Mouse (Mus musculus): ENCODE measurements around the gene Cdip1. TPM values are rescaled to one million over a fixed set of nuclear protein-coding genes. Genes with fewer than 3 reads are reported as not detected.
"Not testable (repeated sequence)": the region's sequence is repeated elsewhere in the genome, so short reads cannot be mapped to it uniquely, and the experiment has no call there.

Gene Cdip1
- polyA plus RNA-seq (2016; fragmentation: Nextera tagmentation; extraction: Ambion mirVana) = 96.5 and 97.1 TPM in 2 replicates

DNA sequence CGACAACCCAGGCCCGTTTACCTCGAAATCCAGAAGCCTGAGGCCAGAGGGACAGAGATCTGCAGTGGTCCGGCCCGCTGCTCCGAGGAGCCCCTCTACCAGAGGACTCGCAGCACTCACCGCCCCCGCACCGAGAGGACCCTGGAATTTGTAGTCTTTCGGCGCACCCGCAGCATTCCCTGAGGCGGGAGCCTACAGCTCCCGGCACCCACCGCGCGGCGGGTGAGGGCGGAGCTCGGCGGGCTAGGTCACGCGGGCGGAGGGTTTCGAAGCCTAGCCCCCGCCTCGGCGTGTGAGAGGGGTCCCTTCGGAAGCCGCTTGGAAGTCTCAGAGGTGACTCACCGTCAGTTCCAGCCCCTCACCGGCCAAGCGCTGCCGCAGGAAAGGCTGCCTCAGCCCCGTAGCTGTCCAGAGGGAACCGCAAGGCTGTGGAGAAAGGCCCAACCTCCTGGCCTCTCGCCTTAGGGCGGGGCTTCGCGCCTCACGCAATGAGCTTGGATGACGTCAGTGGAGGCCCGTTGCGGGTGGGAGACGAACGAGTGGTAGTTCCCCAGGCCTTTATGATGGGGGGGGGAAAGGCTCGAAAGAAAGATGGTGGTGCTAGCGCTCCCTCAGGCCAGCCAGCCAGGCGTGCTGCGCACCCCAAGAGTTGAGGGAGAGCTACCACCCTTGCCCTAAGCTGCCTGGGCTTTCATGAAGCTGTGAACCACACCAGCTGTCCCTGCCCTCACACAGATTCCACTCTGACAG lies at the start of gene Cdip1:
Gene Cdip1 (minus strand): TSS at position 483 of the 750 bp plus-strand sequence.
- H3K36me3 ChIP-seq (replicated peaks) = no peaks in the 10 kb centered on the region
- peak; percentile 98 for ATAC-seq (ENCODE audit: low FRiP score)
- 1% methylated on average over 51 of the region's 51 CpGs for WGBS

DNA sequence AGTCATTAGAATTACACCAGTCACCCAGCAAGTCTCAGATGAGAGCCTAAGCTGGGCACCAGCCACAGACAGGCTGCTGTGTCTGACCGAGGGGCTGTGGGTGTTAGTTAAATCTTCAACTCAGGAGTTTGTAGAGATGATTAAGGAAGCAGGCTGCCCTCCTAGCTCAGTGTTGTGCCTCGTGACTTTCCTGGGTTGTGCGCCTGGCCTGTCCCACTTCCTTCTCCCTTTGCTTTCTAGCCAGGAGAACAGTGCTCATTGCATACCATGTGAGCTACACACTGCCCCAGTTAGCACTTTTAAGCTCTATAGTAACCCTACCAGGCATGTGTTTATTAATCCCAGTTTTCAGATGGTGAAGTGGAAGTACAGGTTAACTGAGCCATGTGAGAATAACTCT lies 49.5 kb upstream of the Cdip1 start:
- 81% methylated on average over 3 of the region's 3 CpGs for WGBS
- no peaks in the 10 kb centered on the region for H3K9me3 ChIP-seq

More for the DNA sequence above, at the start of gene Cdip1:
- Histone ChIP-seq H3K9me3 (no peaks in the 10 kb centered on the region), H3K27ac (peak within 1 kb of the TSS; percentile 97), H3K4me3 (replicated peaks) (peak within 1 kb of the TSS; percentile 77), H3K9ac (peak within 1 kb of the TSS; percentile 89), H3K27me3 (no peaks in the 10 kb centered on the region), H3K4me1 (peaks cover 34% of the 10 kb centered on the region), H3K4me2 (peak within 1 kb of the TSS; percentile 92)

DNA sequence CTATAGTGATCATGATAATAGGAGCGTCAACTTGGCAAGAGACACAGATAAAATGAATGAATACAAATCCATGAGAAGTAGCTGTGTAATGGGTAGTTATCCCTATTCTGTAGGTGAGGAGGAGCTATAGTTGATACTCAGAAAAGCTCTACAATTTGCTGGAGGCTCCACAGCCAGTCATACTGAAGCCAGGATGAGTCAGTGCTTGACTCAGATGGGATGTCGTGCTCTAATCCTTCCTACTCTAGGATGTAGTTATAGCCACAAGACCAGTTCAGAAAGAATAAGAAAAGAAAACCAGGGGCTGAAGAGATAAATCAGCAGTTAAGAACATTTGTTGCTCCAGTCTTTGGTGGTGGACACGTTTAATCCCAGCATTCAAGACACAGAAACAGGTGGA lies 47.5 kb upstream of the Cdip1 start:
- Histone ChIP-seq H3K27ac (no peak overlapping the region), H3K4me3 (replicated peaks) (no peak overlapping the region), H3K27me3 (no peaks in the 10 kb centered on the region), H3K4me2 (no peak overlapping the region), H3K36me3 (replicated peaks) (no peaks in the 10 kb centered on the region), H3K9me3 (no peaks in the 10 kb centered on the region), H3K9ac (no peak overlapping the region), H3K4me1 (no peaks in the 10 kb centered on the region; the same call in 1 of the 2 replicates)
- no peak for ATAC-seq (ENCODE audit: low FRiP score)
- 90% methylated on average over 3 of the region's 3 CpGs for WGBS

More for the DNA sequence above, 49.5 kb upstream of the Cdip1 start:
- H3K4me1 ChIP-seq = no peaks in the 10 kb centered on the region; the same call in 1 of the 2 replicates
- H3K27me3 ChIP-seq = no peaks in the 10 kb centered on the region
- H3K9ac ChIP-seq = no peak overlapping the region
- H3K4me2 ChIP-seq = no peak overlapping the region
- no peak overlapping the region for H3K27ac ChIP-seq
- ATAC-seq (ENCODE audit: low FRiP score) = no peak
- no peaks in the 10 kb centered on the region for H3K36me3 ChIP-seq (replicated peaks)
- H3K4me3 ChIP-seq (replicated peaks) = no peak overlapping the region

DNA sequence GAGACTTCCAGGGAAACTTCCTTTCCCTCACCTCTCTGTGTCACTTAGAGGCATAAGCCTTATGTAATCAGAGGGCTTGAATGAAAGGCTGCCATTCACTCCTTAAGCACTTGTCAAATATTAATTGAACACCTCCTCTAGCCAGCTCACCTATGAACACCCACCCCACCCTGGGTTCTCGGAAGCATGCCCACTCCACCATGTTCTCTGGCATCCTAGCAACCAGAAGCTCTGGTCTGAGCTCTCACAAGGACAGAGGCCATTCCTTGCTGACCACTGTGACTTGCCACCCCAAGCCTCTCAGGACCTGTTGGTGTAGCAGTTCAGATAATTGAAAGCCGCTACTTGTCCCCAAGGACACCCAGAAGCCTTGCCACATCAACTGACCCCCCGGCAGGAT lies 45.1 kb upstream of the Cdip1 start, which contains the start of gene 4930562C15Rik:
Gene 4930562C15Rik (plus strand): TSS at position 226 of the 400 bp plus-strand sequence.
- ATAC-seq (ENCODE audit: low FRiP score) = no peak
- 90% methylated on average over 3 of the region's 3 CpGs for WGBS
- H3K27ac ChIP-seq = no peak within 1 kb of the TSS
- no peak within 1 kb of the TSS for H3K4me3 ChIP-seq (replicated peaks)
- no peaks in the 10 kb centered on the region for H3K36me3 ChIP-seq (replicated peaks)
- no peaks in the 10 kb centered on the region for H3K4me1 ChIP-seq
- no peaks in the 10 kb centered on the region for H3K9me3 ChIP-seq
- no peak within 1 kb of the TSS for H3K9ac ChIP-seq
- H3K27me3 ChIP-seq = no peaks in the 10 kb centered on the region
- H3K4me2 ChIP-seq = no peak within 1 kb of the TSS

DNA sequence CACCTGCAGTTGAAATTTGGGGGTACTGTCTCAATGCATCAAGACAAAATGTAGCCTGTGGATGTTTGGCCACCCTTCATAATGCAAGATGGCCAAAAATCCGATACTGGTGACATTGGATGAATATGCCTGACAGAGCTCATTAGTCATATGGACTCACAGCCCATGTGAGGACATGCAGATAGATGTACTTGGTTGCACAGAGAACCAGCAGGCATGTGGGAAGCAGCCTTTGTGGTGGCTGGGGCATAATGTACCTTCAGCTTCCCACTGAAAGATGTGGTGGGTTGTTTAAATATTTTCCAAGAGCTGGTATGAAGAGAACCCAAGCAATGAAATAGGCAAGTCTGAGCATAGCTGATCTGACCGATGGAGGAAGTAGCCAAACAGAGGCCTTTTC lies 43.8 kb upstream of the Cdip1 start:
- H3K4me1 ChIP-seq = no peaks in the 10 kb centered on the region
- no peaks in the 10 kb centered on the region for H3K27me3 ChIP-seq
- 85% methylated on average over 2 of the region's 2 CpGs for WGBS
- no peak for ATAC-seq (ENCODE audit: low FRiP score)
- no peak overlapping the region for H3K4me2 ChIP-seq
- H3K27ac ChIP-seq = no peak overlapping the region
- H3K4me3 ChIP-seq (replicated peaks) = no peak overlapping the region
- H3K9ac ChIP-seq = no peak overlapping the region
- H3K9me3 ChIP-seq = no peaks in the 10 kb centered on the region
- H3K36me3 ChIP-seq (replicated peaks) = no peaks in the 10 kb centered on the region

DNA sequence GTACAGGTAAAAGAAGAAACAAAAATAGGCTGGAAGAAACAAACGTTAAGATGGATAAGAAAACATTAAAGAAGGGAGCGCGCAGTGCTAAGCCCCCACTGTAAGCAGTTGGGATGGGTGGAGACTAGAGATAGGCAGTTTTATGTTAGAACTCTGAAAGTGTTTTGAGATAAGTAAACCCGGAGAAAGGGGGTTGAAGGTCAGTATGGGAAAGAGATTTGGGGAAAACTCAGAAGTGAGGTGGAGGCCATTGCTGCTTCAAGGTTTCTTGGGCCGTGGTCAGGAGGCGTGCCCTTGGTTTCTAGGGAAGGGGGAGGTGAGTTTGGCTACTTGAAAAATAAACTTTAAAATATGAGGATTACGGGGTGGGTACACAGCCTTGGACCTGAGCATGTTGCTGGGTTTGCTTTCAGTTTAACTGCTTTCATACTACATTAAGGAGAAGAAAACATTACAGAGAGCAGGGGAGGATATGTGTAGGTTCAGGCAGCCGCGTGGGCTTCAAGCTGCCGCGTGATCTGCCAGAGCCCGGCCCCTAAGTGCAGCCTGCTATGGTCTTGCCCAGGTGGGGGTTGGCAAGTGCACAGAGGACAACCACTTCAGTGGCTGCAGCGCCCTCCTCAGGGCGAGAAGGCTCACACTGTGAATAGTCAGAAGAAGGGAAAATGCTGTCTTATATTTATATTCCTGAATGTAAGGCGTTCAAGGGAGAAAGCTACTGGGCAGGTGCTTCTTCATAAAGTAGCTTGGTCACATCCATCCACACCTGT lies 41.7 kb upstream of the Cdip1 start:
- no peak for ATAC-seq (ENCODE audit: low FRiP score)
- no peaks in the 10 kb centered on the region for H3K27me3 ChIP-seq
- no peak overlapping the region for H3K9ac ChIP-seq
- 72% methylated on average over 15 of the region's 15 CpGs for WGBS
- no peak overlapping the region for H3K4me3 ChIP-seq (replicated peaks)
- H3K4me1 ChIP-seq = no peaks in the 10 kb centered on the region
- no peaks in the 10 kb centered on the region for H3K9me3 ChIP-seq
- H3K36me3 ChIP-seq (replicated peaks) = no peaks in the 10 kb centered on the region
- H3K4me2 ChIP-seq = no peak overlapping the region
- no peak overlapping the region for H3K27ac ChIP-seq

DNA sequence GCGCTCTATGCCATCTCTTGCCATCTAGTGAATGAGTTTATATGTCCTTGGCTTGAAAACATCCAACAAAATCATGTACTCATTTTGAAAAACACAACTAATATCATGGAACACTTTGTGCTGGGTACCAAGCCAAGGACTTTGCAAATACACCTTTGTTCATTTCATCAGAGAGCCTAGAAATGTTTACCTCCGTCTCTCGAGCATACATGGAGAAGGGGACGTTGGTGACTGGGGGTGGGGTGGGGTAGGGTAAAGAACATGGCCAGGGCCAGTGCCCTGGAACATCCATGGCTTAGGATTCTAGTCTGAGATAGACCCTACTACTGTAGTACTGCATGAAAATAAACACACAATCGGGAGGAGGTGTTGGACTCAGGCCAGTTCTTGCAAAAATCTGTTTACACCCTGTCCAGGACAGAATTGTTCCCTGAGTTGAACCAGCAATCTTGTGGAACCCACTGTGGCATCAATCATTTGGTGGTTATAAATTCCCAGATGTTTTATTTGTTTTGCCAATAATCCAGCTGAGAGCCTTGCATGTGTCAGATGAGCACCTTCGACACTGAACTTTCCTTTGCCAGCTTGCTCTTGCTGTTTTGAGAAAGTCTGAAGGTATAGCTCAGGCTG lies 39.3 kb upstream of the Cdip1 start:
- Histone ChIP-seq H3K27ac (no peak overlapping the region), H3K4me1 (no peaks in the 10 kb centered on the region), H3K9ac (no peak overlapping the region), H3K4me3 (replicated peaks) (no peak overlapping the region), H3K9me3 (no peaks in the 10 kb centered on the region), H3K36me3 (replicated peaks) (no peaks in the 10 kb centered on the region), H3K27me3 (no peaks in the 10 kb centered on the region), H3K4me2 (no peak overlapping the region)
- no peak for ATAC-seq (ENCODE audit: low FRiP score)
- 84% methylated on average over 6 of the region's 6 CpGs for WGBS

DNA sequence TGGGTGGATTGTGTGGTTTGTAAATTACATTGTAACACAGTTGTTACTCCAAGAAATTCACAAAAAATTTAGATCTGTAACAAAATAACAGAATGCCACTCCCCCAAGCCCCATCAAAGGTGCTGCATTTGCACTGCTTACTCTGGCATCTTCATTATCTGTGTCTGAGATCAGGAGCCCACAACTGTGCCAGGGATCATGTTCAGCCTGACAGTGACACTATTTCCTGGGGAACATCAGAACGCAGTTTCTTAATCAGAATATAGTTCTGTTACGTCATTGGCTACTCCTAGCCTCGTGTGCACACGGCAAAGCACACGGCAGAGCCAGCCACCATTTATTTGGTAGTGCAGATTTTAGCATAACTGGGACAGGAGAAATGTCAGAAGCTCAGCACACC lies 37.5 kb upstream of the Cdip1 start:
- H3K4me3 ChIP-seq (replicated peaks) = no peak overlapping the region
- no peak overlapping the region for H3K9ac ChIP-seq
- ATAC-seq (ENCODE audit: low FRiP score) = no peak
- H3K36me3 ChIP-seq (replicated peaks) = no peaks in the 10 kb centered on the region
- WGBS = 91% methylated on average over 5 of the region's 5 CpGs
- H3K27me3 ChIP-seq = no peaks in the 10 kb centered on the region
- H3K4me2 ChIP-seq = no peak overlapping the region
- no peaks in the 10 kb centered on the region for H3K9me3 ChIP-seq
- H3K4me1 ChIP-seq = no peaks in the 10 kb centered on the region
- H3K27ac ChIP-seq = no peak overlapping the region

DNA sequence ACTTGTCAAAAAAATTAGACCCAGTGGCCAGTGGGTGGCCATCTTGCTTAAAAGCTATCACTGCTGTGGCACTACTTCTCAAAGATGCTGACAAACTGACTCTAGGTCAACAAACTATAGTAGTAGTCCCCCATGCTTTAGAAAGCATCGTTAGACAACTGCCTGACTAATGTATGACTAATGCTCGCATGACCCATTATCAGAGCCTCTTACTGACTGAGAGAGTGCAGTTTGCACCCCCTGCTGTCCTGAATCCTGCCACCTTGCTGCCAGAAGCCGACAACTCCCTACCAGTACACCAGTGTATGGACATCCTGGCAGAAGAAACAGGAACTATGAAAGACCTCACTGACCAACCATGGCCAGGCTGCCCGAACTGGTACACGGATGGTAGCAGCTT lies 34.4 kb upstream of the Cdip1 start:
- not testable (repeated sequence) for H3K27ac ChIP-seq; ATAC-seq (ENCODE audit: low FRiP score); H3K9ac ChIP-seq; H3K9me3 ChIP-seq; H3K36me3 ChIP-seq (replicated peaks); H3K27me3 ChIP-seq; H3K4me2 ChIP-seq; H3K4me3 ChIP-seq (replicated peaks); H3K4me1 ChIP-seq
- 84% methylated on average over 5 of the region's 5 CpGs for WGBS

DNA sequence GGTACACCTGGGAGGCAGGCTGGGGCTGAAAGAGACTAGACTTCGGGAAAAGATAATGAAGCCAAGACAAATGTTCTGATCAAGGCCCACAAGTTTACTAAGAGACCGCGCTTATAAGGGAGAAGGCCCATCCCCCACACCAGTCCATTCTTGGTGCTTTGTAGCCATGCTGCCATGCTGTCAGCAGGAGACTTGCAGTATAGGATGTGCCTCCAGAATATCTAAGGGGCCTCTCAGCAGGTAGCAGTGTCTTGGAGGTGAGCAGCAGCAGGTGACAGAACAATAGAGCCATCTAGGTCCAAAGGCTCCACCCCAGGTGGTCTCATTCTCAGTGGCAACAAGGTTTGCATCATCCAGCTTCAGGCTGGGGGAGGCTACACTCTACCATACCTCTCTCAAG lies 28.3 kb upstream of the Cdip1 start:
- Histone ChIP-seq H3K4me2 (no peak overlapping the region), H3K9me3 (0 out of 2 replicates have a peak, but pooled peaks cover 5% of the 10 kb centered on the region), H3K4me3 (replicated peaks) (no peak overlapping the region), H3K4me1 (no peaks in the 10 kb centered on the region), H3K27ac (no peak overlapping the region), H3K27me3 (no peaks in the 10 kb centered on the region), H3K36me3 (replicated peaks) (no peaks in the 10 kb centered on the region), H3K9ac (no peak overlapping the region)
- WGBS = 79% methylated on average over 3 of the region's 3 CpGs
- ATAC-seq (ENCODE audit: low FRiP score) = no peak

DNA sequence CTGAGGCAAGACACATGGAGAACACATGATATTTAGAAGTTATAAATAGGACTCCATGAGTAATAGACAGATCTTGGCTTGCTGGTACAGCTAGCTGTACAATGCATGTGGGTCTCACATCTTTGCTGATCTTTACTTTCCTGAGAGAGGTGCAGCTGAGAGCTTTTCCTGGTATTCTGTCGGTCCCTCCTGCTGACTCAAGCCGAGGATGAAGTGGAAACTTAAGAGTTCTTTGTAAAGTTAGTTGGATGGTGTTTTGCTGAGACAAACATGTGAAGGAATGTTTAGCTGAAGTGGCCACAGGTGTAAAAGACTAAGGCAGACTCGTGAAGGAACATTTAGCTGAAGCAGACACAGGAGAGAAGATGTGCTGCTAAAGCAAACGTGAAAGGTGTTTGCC lies 6.5 kb upstream of the Cdip1 start:
- Histone ChIP-seq H3K4me2 (no peak overlapping the region), H3K9ac (no peak overlapping the region), H3K9me3 (no peaks in the 10 kb centered on the region), H3K36me3 (replicated peaks) (no peaks in the 10 kb centered on the region), H3K4me1 (no peaks in the 10 kb centered on the region), H3K27ac (no peak overlapping the region), H3K27me3 (no peaks in the 10 kb centered on the region), H3K4me3 (replicated peaks) (no peak overlapping the region)
- ATAC-seq (ENCODE audit: low FRiP score) = no peak
- WGBS = 82% methylated on average over 4 of the region's 4 CpGs

DNA sequence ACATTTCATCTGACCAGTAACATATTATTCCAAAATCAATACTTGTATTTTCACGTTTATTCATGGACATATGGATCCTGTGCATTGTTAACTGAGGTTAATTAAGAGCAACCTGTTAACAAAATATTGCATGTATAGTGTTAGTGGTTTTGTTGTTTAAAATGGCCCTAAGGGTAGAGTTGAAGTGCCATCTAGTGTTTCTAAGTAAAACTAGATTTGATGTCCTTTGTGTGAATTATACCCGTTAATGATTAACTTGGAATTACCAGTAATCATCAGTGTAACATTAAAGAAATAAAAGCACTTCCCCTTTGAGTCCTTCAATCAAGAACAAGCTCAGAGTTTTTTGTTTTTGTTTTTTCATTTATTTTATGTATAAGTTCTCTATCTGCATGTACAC lies 1.2 kb upstream of the Cdip1 start:
- H3K9ac ChIP-seq = no peak overlapping the region
- H3K4me2 ChIP-seq = no peak overlapping the region
- H3K36me3 ChIP-seq (replicated peaks) = no peaks in the 10 kb centered on the region
- WGBS = 72% methylated on average over 2 of the region's 2 CpGs
- peaks cover 26% of the 10 kb centered on the region for H3K4me1 ChIP-seq
- ATAC-seq (ENCODE audit: low FRiP score) = no peak
- H3K27me3 ChIP-seq = no peaks in the 10 kb centered on the region
- no peak overlapping the region for H3K4me3 ChIP-seq (replicated peaks)
- no peaks in the 10 kb centered on the region for H3K9me3 ChIP-seq
- H3K27ac ChIP-seq = no peak overlapping the region
